Mouse (Mus musculus): ENCODE results near the gene Dnajc11. TPM values are rescaled to one million over a fixed set of nuclear protein-coding genes. Genes with fewer than 3 reads are reported as not detected.

Dnajc11 gene
- total RNA-seq, 2 experiments from 2014 or later = 54.6 to 58.8 TPM

DNA sequence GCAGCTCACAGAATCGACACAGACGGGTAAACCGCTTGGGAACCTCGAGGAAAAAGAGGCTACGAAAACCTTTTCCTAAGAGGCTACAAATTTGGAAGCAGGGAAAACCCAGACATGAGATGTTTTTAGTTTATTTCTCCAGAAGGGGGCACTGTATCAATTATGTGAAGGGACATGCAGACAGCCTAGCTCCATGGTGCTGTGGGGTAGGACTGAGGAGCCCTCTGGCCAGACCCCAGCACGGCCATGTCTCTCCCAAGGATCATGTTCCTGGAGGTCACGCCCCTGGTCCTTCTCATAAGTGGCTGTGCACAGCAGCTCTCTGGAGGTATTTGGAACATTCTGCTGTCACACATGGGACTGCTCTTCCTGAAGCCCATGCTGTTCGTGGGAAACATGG lies 47.2 kb downstream of the Dnajc11 start:
- intact Hi-C loops (cut with DNase I) = loop anchor here (2.0 kb wide), 1 partner anchor 58 kb away; the partner anchor contains the start of genes Nol9 and Tas1r1
- peak in 1 of 2 experiments; percentile 22 for DNase-seq

DNA sequence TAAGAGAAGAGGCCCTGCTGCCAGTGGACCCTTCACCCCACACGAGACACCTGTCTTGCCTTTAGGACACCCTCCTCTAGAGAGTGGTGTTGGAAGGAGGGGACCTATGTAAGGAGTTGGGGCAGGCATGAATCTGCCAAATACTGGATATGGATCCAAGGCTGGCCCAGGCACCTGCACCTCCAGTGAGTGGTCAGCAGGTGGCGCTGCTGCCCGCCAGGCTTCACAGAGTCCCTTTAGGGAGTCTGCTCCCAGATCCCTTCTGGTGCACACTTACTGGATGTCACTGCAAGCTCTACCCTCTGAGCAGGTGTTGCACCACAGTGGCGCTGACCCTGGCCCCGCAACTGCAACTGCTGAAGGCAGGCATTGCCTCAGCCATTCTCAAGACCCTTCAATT lies 47.9 kb downstream of the Dnajc11 start:
- intact Hi-C loops (cut with DNase I) = loop anchor here (2.0 kb wide), 1 partner anchor 57 kb away; the partner anchor contains the start of genes Nol9 and Tas1r1
- peak; percentile 70 to 85 for DNase-seq

DNA sequence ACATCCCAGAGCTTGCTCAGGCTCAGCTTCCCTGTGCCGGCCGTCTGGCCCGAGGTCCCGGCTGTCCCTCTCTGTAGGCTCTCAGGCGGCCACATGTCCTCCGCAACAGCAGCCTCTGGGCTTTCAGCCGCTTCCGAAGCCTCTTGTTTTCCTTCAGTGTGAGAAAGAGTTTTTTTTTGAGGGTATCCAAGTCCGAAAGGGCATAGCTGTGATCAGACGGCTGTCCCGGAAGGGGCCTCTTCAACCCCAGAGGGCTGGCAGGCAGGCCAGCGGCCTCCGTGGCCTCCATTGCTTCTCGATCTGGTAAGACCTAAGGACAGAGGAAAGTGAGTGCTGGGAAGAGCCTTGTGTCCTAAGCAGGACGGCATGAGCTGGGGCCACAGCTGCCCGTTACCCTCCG lies 49.6 kb downstream of the Dnajc11 start:
- DNase-seq = peak in 1 of 2 experiments; percentile 43
- intact Hi-C loops (cut with DNase I) = loop anchor here (2.0 kb wide), 2 partner anchors 26 to 114 kb away; partner anchors contain the start of gene Klhl21

DNA sequence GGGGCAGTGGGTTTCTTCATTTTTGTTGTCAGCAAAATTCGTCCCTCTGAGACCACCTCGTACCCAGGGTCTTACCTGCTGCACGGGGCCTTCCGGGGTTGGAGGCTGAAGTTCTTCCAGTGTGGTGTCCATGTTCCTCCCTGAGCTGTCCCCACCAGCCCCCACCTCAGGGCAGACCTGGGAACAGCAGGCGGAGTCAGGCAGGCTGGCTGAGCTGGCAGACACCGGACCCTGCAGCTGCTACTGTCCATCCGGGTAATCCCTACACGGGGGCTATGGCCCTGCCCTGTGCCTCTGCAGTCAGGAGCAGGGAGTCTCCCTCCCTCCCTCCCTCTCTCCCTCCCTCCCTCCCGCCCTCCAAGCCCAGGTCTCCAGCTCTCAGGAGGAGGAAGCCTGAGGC lies 50.1 kb downstream of the Dnajc11 start:
- peak; percentile 66 to 79 for DNase-seq
- intact Hi-C loops (cut with DNase I) = loop anchor here (2.0 kb wide), 2 partner anchors 25 to 113 kb away; partner anchors contain the start of gene Klhl21

DNA sequence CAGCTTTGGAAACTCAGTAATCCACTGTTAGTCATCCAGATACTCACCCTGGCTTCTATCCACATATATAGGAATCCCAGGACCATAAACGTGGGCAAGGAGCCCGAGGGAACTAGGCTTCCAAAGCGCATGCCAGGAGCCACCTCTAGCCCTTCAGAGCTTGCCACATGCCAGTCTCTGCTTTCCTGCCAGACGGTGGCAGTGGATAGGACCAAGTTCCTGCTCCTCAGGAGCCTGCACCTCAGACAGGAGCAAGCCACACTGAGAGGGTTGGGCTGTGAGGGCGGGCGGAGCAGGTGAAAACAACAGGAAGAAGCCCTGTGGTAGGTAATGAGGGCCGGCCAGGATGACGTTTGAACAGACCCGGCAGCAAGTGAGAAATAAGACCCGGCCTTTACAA lies 52.4 kb downstream of the Dnajc11 start:
- intact Hi-C loops (cut with DNase I) = no loop called here
- no peak for DNase-seq

DNA sequence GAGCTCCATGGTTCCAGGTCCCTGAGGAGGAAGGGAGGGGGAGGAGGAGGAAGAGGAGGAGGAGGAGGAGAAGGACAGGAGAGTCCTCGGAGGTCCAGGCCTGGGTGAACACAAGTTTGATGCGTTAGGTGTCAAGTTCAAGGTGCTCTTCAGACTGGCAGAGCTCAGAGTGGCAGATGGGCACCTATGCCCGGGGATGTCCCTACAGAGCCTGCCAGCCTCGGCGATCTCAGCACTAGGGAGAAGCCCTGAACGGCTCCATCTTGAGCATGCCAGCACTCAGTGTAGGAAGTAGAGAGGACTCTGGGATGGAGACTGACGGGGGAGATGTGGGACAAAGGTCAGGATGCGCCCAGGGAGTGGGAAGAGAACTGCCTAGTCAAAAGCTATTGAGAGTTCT lies 53.2 kb downstream of the Dnajc11 start:
- intact Hi-C loops (cut with DNase I) = no loop called here

DNA sequence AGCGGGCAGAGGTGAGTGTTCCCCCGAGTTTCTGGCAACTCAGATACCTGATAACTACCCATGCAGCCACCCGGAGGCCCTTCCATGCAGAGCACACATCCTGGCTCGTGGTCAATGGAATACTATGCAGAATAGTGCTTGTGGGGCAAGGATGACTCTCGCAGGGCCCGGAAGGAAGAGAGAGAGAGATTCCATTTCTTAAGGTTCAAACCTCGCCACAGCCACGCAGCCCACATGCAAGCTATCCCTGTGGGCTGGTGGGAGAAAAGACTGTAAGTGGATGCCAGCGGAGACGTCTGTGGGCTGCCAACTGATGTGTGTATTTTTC lies 54.5 kb downstream of the Dnajc11 start:
- intact Hi-C loops (cut with DNase I) = no loop called here

More for the DNA sequence above, 53.2 kb downstream of the Dnajc11 start:
- DNase-seq = peak in 1 of 2 experiments; percentile 13

DNA sequence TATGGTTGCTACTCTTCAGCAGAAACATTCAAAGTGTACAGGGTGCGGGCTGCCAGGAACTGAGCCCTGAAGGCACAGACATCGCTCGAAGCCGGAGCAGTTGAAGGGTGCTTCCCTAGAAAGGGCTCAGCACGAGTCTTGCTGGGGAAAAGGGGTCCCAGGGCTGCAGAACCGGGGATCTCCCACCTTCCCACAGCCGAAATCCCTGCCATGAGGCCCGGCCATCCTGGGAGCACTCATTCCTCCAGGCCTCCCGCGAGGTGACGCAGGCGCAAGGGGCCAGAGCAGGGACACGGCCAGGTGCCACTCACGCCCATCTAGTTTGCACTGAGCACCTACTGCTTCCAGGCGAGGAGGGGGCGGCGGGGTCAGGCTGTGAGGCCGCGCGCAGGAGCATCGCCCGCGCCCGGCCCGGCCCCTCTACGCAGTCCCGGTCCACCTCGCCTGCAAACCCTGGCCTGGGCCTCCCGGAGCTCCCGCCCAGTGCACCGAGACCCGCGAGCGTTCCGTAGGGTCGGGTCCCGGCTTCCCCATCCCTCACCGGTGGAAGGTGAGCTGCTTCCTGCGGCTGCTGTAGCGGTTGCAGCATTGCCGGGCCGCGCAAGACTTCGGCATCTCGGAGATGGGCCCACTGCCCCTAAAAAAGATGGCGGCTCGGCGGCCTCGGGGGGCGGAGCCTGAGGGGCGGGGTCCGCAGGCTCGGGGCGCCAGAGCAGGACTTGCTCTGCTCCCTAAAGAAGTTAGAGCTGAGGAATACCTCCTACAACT lies 55.0 kb downstream of the Dnajc11 start, which contains the start of gene Thap3:
Thap3 (minus strand) TSS at position 656 of the 768 bp plus-strand sequence.
- intact Hi-C loops (cut with DNase I) = no loop called here
- peak; percentile 73 to 83 for DNase-seq

More for the DNA sequence above, 54.5 kb downstream of the Dnajc11 start:
- no peak for DNase-seq

DNA sequence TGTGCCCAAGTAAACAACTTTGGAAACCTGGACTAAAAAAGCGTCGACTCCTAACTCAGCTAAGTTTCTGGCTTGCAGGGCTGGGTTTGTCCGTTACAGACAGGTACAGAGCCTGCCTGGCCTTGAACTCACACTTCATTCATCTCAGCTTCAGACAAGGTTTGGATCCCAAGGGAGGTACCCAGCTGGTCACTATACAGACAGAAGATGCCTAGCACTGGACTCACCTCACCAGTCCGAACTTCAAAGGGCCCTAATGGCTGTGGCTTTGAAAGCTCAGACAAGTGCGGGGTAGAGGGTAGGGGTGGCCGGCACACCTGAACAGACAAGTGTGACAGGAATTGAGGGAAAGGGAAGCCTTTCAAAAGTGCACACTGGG lies 55.6 kb downstream of the Dnajc11 start:
- no peak for DNase-seq
- intact Hi-C loops (cut with DNase I) = no loop called here

DNA sequence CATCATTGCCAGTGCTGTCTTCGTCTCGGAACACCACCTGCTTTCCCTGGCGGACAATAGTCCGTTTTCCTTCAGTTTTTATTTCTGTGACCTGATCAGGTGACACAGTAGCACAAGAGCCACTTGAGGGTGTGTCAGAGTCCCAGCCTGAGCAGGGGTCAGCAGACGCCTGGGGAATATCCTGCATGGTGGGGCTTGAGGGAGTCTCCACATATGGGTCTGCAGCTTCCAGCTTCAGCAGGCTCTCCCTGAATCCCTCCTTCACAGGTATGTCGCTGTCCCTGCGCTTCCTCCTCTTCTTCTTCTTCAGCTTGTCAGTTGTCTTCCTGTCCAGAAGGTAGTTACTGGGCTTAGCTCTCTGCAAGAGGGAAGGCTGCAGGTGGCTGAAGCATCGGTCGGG lies 58.6 kb downstream of the Dnajc11 start:
- DNase-seq = no peak
- intact Hi-C loops (cut with DNase I) = no loop called here

DNA sequence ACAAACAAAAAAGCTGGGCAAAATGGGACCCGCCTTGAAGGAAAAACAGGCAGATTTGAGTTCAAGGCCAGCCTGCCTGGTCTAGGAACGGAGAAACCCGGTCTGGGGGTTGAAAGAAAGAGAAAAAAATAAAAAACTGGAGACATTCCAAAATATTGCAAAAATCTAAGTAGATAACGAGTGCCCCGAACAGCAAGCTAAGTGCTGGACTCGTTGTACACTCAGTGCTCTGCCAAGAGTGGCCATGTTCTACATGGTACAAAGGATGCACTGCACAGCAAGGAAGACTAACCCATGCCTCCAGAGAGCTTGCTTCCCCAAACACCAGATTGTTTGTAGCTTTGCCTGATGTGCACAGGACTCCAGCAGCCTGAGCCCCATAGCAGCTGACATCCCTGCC lies 59.5 kb downstream of the Dnajc11 start:
- DNase-seq = no peak
- intact Hi-C loops (cut with DNase I) = no loop called here

DNA sequence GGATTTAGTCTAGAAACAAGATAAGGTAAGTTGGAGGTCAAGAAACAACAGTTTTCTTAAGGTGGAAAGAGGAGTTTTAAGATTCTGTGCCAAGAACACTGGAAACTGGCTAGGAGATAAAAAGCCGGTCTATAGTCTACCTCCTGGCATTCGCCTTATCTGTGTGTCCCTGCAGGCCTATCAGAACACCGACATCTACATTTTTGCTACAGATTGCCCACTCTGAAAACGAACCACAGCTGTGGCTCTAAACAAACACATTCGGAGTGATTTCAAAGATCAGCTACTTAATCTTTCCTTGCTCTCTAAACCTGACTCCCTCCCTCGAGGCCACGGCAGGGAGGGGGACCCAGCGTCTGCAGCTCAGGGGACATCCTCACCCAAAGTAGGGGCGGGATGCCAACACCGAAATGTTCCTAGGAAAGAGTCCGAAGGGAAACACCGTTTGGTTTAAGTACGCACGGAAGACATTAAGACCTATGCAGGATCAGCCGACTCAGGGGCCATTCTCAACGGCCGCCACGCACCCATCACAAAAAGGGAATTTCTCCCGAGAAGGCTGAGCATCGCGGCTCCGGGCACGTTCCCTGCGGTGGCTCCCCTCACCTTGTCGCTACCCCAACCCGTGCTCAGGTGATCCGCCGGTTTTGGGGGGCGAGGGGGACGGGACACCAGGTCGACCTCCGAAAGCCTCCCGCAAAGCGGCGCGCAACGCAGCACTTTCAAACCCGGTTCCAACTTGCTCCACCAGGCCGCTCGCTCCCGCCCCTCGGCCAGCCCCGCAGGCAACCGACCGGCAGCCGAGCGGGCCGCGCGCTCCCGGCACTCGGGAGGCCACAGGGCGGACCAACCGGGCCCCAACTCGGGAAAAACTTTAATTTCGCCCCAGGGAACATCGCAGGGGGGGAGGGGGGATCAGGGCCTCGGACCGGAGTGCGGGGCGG lies 61.0 kb downstream of the Dnajc11 start:
- intact Hi-C loops (cut with DNase I) = no loop called here
- DNase-seq = no peak

DNA sequence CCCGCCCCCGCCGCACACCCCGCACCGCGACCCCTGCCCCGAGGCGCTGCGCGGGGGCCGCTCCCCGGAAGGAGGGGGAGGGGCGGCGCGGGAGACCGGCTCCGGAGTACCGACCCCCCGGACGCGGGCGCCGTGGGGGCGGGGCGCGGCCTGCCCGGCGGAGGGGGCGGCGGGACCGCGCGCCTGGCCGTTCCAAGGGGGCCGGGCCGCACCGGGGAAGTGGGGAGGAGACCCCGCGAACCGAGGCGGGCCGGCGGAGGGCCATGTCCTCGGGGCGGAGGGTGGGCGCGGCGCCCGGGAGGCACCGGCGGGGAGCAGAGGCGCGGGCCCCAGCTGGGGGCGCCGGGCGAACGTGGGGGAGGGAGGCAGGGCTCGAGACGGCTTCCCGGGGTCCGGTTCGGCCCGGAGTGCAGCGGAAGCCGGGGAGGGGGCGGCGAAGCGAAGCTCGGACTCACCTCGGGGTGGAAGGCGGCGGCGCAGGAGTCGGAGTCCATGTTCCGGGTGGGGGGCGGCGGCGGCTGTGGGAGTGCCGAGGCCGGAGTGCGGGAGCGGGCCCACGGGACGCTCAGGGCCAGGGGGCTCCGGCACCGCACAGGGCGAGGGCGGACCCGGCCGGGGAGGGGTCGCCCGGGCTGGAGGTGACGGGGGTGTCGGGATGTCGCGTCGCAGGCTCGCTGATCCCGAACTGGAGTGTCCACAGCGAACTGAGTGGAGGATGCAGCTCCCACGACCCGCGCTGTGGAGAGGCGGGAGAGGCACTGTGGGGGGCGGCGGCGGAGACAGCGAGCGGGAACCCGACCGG lies 62.1 kb downstream of the Dnajc11 start:
- intact Hi-C loops (cut with DNase I) = no loop called here
- DNase-seq = no peak

DNA sequence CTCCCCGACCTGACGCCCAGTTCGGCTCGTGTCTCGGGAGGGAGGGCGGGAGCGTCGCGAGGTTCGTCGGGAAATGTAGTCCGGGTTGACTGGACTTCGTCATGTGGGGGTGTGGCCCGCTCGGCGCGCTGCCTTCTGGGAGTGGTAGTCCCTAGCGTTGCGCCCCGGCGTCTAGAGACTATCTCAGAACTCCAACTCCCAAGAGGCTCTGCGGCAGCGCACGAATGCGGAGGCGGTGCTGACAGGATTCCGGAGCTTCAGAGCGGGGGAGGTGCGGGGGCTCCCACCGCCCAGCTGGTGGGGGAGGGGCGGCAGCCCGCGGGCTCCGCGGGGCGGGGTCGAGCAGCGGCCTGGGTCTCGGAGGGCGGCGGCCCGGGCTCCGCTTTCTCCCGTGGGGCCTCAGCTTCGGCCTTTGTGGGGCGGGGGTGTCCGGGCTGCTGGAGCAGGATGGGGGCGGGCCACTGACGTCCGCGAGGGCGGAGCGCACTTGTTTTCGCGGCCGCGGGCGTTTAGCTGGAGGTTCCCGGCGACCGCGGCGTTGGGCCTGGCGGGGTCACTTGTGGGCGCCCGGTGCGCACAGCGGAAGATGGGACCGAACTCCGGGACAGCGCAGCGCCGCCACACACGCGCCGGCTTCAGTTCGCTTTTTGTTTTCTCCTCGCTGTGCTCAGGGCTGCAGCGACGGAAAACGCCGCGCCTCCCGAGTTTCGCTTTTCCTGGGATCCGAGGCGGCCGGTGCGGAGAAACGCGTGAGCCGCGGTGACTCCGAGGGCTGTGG lies 62.9 kb downstream of the Dnajc11 start, which contains the start of gene Phf13:
Phf13 (minus strand) TSS at position 86 of the 778 bp plus-strand sequence.
- intact Hi-C loops (cut with DNase I) = no loop called here
- DNase-seq = peak; percentile 97 to 99

DNA sequence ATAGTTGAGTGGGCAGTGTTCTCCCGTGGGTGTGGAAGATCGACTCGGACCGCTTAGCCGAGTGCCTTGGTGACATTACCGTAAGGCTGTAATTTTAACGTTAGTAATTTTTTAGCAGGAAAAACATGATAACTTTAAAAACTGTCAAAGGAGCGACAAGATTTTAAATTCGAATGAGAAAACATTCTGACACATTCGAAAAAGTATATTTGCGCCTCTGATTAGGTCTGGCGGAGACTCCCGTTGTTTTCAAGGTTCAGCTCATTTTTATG lies 63.4 kb downstream of the Dnajc11 start:
- no peak for DNase-seq
- intact Hi-C loops (cut with DNase I) = no loop called here

DNA sequence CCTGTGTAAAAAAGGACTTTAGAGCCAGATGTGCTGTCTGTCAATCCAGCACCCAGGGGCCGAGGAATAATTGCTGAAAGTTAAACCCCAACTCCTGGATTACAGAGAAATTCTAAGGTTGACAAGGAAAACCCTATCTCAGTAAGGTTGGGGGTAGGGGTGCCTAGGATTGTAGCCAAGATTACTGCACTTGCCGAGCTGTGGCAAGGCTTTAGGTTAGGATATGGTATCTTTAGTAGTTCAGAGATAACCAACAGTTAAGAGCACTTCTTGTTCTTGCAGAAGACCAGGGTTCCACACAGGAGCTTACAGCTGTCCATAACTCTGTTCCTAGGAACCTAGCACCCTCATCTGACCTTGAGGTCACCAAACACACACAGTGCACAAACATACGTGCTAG lies 64.2 kb downstream of the Dnajc11 start:
- intact Hi-C loops (cut with DNase I) = no loop called here
- no peak for DNase-seq

DNA sequence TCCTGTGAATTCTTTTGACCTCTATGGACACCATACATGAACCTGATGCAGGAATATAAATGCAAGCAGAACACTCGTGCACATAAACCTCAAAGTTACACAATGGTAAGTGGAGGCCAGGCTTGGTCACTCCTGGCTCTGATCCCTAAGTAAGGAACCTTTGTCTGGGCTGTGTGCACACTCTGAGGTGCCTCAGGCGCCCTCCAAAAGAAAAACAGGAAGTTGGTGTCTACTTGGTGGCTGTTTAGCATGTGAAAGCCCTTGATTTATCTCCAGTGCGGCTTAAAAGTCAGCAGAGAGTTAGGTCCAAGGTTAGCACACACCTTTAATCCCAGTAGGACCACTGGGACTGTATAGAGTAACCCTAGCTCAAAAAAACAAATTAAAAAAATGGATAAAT lies 66.0 kb downstream of the Dnajc11 start:
- DNase-seq = no peak
- intact Hi-C loops (cut with DNase I) = no loop called here

DNA sequence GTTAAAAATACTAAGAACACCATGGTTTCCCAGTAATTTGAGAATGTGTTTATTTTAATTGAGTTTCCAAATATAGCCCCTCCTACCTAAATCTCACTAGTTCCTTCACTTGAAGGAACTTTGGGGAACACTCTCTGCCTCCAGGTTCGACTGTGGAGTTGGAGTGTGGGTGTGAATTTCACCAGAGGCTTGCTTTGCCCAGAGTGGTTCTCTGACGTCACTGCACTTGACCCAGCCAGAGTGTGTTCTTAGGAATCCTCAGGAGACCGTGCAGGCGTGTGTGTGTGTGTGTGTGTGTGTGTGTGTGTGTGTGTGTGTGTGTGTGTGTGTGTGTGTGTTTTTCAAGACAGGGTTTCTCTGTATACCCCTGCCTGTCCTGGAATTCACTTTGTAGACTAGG lies 67.4 kb downstream of the Dnajc11 start:
- DNase-seq = no peak
- intact Hi-C loops (cut with DNase I) = no loop called here

DNA sequence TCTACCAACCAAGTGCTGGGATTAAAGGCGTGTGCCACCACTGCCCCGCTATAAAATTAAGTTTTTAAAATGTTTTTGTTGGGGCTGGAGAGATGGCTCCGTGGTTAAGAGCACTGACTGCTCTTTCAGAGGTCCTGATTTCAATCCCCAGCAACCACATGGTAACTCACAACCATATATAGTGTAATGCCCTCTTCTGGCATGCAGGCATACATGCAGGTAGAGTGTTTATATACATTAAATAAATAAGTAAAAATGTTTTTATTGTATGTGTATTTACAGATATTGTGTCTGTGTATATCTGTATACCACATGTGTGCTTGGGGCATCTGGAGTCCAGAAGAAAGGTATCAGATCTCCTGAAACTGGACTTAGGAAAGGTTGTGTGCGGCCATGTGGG lies 67.8 kb downstream of the Dnajc11 start:
- DNase-seq = no peak
- intact Hi-C loops (cut with DNase I) = no loop called here

DNA sequence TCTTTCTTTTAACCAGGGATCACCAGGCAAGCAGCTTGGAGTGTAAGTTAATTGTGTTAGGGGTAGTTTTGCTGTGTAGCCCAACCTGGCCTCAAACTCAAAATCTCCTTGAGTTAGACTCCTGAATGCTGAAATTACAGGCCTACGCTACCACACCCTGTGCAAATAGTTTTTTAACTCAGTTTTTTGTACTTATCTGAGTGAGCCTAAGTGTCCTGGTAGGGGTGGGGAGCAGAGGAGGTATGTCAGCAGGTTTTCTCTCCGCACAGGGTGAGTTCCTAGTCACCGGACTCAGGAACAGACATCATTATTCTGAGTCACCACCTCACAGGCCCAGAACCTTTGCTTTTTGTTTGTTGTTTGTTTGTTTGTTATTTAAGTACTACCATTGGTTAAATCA lies 68.6 kb downstream of the Dnajc11 start:
- no peak for DNase-seq
- intact Hi-C loops (cut with DNase I) = no loop called here
